Mouse (Mus musculus) hematopoietic stem cell, adult 5-6 weeks (primary cell): ENCODE results near the gene Slain2. TPM values are rescaled to one million over a fixed set of nuclear protein-coding genes. Genes with fewer than 3 reads are reported as not detected.

Experiments
- ATAC-seq, 2 experiments: fragments of 125-278 bp in 1 of 2; replicated peaks in 1 of 2; 2 replicates each; pipeline ENCODE4 v1.8.0; 2016 to 2017; ENCODE audit warnings: inconsistent platforms in 2 of 2, mild to moderate bottlenecking in 2 of 2, moderate number of reproducible peaks in 2 of 2, low read depth in 1 of 2, moderate TSS enrichment in 1 of 2; ENCODE audit not compliant: low FRiP score in 2 of 2, poor library complexity in 2 of 2, severe bottlenecking in 2 of 2, insufficient read depth in 1 of 2, low TSS enrichment in 1 of 2
- total RNA-seq: library from RNA; stranded (forward); fragments of 172-1452, 232-1000 nt; gene quantifications from 2 replicates; pipeline ENCODE4 v1.2.3, GENCODE M21; 2017

Slain2 gene
- total RNA-seq, 1 experiment from 2014 or later = 51.7 TPM

DNA sequence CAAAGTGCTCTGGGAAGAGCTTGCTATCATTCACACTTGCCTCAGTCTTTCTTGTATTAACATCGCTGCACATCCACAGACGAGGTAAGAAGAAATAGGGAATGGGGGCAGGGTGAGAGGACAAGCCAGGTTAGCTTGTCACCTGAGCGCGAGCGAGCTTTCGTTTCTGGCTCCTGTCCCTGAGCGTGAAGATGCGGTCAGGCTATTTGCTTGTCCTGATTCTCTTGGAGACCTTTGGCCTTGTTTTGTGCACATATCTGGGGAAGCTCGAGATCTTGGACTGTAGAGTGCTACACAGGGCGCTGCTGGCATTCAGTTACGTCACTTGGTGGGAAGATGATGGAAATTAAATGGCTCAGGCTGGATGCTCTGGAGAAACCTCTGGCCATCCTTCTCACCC, 18.8 kb upstream of the Slain2 start:
- no peak for ATAC-seq

DNA sequence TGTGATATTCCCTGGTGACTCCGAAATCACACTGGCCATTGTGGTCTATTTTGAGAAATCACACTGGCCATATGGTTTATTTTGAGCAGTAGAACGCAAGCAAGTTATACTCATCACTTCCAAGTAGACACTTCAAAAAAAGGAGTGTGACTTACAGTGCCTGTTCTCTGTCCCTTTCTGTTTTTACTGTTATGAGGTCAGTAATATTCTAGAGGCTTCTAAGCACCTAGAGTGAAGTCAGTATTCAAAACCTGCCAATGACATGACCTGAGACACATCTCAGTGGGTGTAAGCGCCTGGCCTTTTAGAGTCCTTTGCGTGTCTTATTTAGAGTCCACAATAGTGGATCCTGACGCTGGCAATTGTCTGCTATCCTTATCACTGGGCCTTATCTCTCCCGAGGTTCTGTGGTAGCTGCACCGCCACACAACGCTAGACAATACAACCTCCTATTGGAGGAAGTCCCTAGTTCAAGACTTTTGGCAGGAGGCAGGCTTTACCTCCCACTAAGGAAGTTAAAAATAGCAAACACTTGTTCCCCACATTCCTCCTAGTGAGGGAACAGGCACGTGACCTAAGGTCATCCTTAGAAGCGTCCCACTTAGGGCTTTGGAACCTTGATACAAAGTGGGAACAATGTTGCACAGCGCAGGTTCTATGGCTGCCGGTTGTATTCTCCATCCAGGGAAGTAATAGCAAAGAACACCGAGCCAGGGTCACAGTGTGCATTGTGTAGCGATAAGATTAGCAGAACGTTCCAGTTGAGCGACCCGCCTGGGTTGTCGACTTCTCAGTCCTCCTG, 17.4 kb upstream of the Slain2 start:
- no peak for ATAC-seq

GRCm38 (mm10) chr5:72897998-72898397, 16.1 kb upstream of the Slain2 start:
- ATAC-seq = peak; percentile 18 to 29; a peak in 2 of 4 replicates

DNA sequence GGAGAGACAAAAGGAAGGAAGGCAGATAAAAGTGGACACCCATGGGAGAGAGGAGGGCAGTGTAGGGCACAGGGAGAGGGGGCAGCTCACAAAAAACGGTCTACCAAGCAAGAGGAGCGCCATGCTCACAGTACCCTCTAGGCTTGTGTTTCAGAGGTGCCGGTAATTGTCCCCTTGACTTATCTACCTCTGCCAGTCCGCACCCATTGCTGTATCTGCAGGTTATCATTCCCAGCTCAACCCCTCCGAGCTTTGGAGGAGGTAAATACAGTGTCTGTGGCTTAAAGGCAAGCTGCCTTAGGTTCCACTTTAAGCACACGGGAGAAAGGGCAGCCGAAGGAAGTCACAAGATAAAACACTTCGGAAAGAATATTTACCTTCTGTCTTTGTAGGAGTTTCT, 14.8 kb upstream of the Slain2 start:
- ATAC-seq = no peak

GRCm38 (mm10) chr5:72901866-72902265, 12.2 kb upstream of the Slain2 start:
- ATAC-seq = no peak

DNA sequence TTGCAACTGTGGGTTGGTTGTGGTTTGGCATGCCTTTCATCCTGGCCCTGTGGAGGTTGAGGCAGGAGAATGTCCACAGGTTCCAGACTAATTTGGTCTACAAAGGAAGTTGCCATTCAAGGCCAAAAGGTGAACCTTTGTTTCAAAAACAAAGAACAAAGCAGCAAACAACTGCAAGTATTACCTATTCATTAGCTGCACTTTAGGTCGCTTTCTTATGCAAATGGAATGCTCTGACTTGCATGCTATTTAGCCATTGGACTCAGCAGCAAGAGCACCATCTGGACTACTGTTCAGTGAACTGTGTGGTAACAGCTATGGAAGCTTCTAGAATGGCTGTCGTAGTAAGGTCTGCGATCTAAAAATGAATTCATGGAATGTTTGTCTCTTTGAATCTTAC, 11.8 kb upstream of the Slain2 start:
- ATAC-seq = no peak

GRCm38 (mm10) chr5:72902876-72903516, 11.1 kb upstream of the Slain2 start:
- ATAC-seq = no peak

DNA sequence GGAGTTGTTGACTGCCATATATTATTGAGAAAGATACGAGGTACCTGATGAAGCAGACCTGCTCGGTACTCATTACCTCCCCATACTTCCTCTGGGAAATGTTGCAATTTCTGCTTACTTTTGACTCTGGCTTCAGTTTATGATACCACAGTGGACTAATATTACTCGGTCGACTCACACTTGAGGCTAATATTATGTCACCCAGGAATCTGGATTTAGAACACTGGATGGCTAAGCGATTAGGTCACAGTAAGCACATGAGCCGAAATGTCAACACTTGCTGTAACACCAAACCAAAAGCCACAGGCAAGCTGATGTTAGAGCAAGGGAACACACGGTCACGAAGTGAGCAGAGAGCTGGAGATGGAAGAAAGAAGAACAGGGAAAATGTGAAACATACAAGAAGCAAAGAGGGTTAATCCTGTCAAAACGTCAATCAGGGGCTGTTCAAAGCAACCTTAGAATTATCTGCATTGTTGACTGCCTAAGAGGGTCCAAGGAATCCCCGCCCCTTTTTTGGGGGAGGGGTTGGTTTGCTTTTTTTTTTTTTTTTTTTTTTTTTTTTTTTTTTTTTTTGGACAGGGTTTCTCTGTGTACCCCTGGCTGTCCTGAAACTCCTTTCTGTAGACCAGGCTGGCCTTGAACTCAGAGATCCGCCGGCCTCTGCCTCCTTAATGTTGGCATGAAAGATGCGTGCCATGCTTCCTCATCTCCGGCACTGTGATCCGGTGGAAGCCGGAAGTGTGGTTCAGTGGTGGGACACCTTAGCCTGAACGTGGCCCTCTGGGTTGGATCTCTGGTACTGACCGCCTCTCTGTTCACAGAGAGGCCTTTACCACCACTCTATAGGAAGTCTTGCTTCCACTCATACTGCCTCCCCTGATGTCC, 9.0 kb upstream of the Slain2 start:
- ATAC-seq = peak; percentile 47 to 65; a peak in 3 of 4 replicates

DNA sequence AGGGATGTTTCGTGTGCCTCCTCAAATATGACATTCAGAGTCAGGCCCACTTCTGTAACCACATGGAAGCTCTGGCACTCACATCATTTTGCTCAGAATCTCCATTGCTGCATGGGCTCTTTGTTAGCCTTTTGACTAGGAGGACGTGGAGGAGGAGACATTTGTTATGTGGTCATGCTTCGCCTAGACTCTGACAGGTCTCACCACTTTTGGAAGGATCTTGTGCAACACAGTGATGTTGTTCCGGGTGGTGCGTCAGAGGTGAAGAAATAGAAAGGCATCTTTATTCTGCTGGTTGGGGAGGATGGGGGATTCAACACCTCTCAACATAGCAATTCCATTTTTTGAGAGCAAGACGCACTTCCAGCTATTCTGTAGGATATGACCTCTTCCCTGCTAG, 6.7 kb upstream of the Slain2 start:
- peak; percentile 9 to 53; a peak in 1 of 4 replicates for ATAC-seq

- no peak for ATAC-seq
These were observed 5.7 kb upstream of the Slain2 start for GRCm38 (mm10) chr5:72908324-72908936.

GRCm38 (mm10) chr5:72909363-72909762, 4.7 kb upstream of the Slain2 start:
- ATAC-seq = no peak

DNA sequence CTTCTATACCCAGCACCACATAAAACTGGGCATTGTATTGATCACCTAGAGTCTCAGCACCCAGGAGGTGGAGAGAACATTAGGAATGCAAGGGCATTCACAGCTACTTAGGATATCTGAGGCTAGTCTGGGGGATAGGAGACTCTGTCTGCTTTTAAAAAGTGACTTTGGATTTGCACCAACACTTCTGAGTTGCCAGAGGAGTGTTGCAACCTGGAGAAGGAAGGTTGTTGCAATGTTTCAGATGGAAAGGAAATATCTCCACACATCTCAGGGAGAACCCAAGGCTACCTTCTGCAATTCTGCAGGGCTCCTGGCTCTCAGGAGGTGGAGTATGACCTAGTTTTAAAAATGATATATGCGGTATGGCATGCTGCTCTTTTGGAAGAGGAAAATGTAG, 3.7 kb upstream of the Slain2 start:
- ATAC-seq = no peak

GRCm38 (mm10) chr5:72911284-72911683, 2.8 kb upstream of the Slain2 start:
- ATAC-seq = no peak

- no peak for ATAC-seq
These were observed 793 bp downstream of the Slain2 start for GRCm38 (mm10) chr5:72914633-72915561.

DNA sequence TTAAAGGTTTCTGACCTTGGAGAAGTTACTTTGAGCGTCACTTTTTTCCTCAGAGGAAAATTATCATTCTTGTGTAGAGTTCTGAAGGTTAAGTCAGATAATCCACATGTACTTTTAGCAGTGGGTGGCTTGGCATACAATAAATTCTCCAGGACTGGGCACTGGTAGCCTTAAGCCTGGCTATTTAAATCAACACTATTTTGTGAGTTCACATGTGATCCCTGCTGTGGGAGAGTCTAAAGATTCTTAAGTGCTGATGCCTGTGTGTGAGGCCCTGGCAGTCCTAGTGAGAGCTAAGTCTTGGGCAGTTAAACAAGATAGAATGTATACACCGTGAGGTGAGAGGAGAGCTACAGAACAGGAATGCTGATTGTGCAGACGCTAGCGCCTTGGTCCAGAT, 1.9 kb downstream of the Slain2 start:
- ATAC-seq = no peak

DNA sequence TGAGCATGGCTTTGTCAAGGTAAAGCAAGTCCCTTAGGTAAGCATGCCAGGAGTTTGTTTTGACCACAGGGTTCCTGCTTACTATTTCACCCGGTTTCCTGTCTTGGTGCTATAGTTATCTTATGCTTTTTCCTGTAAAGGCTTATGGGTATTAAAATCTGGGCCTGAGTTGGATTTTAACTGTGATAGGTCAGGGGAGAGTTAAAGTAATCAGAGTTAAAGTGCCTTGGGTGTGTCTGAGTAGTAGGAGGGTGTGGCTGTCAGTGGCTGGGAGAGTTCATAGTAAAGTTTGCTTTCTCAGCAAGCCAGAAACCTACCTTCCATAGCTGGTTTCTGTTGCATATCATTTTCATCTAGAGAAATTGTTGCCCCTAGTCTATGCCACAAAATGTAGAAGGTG, 2.7 kb downstream of the Slain2 start:
- ATAC-seq = no peak

DNA sequence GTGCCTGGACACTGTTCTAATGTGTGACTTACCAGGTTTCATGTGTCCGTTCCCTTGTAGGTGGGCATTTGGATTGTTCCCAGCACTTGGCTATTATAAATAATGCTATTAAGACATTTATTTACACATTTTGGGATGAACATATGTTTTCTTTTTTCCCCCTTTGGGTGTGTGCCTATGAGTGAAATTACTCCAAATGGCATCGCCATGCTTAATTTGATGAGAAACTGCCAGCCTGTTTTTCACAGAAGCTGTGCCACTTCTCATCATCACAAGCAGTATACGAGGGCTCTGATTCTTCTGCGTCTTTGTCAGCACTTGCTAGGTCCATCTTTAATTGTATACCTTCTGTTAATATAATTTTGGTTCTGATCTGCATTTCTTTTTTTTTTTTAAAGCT, 6.3 kb downstream of the Slain2 start:
- ATAC-seq = no peak
